Mouse (Mus musculus) heart, adult 2 months (tissue): ENCODE data around the gene Olfr519. TPM values are rescaled to one million over a fixed set of nuclear protein-coding genes. Genes with fewer than 3 reads are reported as not detected.

Experiments used
- DNase-seq, 2 experiments: peaks; one replicate each; pipeline ENCODE4 v3.0.0; 2021
- H3K27ac ChIP-seq: fragments of 200-600 bp; 2 replicates; pipeline ENCODE4 v1.8.1; 2022
- H3K27me3 ChIP-seq: fragments of 200-500 bp; 2 replicates; pipeline ENCODE4 v1.6.1; 2012; ENCODE audit warnings: mild to moderate bottlenecking, low read length, inconsistent platforms, mixed read lengths; ENCODE audit not compliant: control insufficient read depth, insufficient read depth
- H3K36me3 ChIP-seq: fragments of 200-500 bp; 2 replicates; pipeline ENCODE4 v1.6.1; 2012; ENCODE audit warnings: low read length, inconsistent platforms; ENCODE audit not compliant: control insufficient read depth, insufficient read depth
- H3K4me1 ChIP-seq: fragments of 200-500 bp; 2 replicates; pipeline ENCODE4 v1.6.1; 2011; ENCODE audit warnings: low read length; ENCODE audit not compliant: control insufficient read depth, insufficient read depth
- H3K4me3 ChIP-seq: fragments of 200-600 bp; 2 replicates; pipeline ENCODE4 v1.8.1; 2022
- H3K79me2 ChIP-seq: fragments of 200-500 bp; replicated peaks from 2 replicates; pipeline ENCODE4 v1.6.1; 2012; ENCODE audit warnings: mild to moderate bottlenecking, inconsistent platforms, low read length, moderate library complexity, mixed read lengths; ENCODE audit not compliant: control insufficient read depth, insufficient read depth
- H3K9ac ChIP-seq: fragments of 200-500 bp; 2 replicates; pipeline ENCODE4 v1.6.1; 2012; ENCODE audit warnings: low read depth, mild to moderate bottlenecking, control low read depth, inconsistent platforms, low read length, mixed read lengths
- CTCF ChIP-seq: fragments of 200-600 bp; IDR thresholded peaks from 2 replicates; pipeline ENCODE4 v1.8.1; 2022; ENCODE audit warnings: antibody characterized with exemption, mild to moderate bottlenecking, moderate library complexity
- EP300 ChIP-seq: fragments of 200-500 bp; IDR thresholded peaks from 2 replicates; pipeline ENCODE4 v1.6.1; 2011; ENCODE audit warnings: low read depth, low read length, control low read depth; ENCODE audit not compliant: insufficient read depth
- POLR2A ChIP-seq: fragments of 200-500 bp; IDR thresholded peaks from 2 replicates; pipeline ENCODE4 v1.6.1; 2011; ENCODE audit warnings: mild to moderate bottlenecking, low read depth, low read length, control low read depth; ENCODE audit not compliant: insufficient read depth
- WGBS: fragments of 180-500 bp; shearing (Covaris S2); methylation state at CpG from one replicate; pipeline ENCODE4 v1.1.7; 2018; 5-methylcytosine and 5-hydroxymethylcytosine counted together
- intact Hi-C: fragments of 180-260 bp; cut with DNase I; formaldehyde crosslinking; loops from one replicate; pipeline ENCODE4 v1.15.1; 2025
- polyA plus RNA-seq: library from polyadenylated mRNA; depleted of rRNA; stranded (reverse); fragments of >200 nt; gene quantifications from 2 replicates; pipeline ENCODE4 v1.2.3, GENCODE M21; 2012
- total RNA-seq, 2 experiments: library from RNA; stranded (reverse); gene quantifications; 2 replicates each; pipeline ENCODE4 v1.2.3; 2021

Olfr519 gene
- total and polyA plus RNA-seq, 3 experiments, result not detected

DNA sequence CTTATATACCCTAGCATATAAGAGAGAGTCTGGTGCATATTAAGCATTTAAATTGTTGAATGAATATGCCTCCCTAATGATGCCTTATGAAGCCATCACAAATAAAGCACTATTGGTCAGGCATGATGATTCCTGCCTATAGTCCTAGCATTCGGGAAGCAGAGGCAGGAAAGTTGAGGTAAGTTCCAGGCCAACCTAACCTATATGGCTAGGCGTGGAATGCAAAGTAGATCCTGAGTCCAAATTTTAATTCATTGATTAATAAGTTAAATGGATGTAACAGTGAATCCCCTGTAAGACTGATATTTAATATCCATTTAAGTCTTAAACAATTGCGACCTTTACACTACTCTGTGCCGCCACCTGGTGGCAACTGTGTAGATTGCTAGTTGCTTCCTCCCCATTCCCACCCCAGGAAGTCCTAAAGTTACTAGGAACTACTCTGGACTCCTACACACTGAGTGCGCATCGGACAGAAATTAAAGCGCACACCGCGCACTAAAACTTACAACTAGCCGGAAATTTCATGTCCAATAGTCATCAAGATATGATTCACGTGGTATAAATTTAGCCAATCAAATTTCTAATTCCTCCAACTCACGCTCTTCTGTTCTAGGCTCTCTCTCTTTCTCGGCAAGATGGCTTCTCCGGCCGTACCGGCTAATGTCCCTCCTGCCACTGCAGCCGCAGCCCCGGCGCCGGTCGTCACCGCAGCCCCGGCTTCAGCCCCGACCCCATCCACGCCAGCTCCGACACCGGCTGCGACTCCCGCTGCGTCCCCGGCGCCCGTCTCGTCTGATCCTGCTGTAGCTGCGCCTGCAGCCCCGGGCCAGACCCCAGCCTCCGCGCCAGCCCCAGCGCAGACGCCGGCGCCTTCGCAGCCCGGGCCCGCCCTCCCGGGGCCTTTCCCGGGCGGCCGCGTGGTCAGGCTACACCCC lies 39.8 kb upstream of the Olfr519 start, which contains the start of gene Eif3f:
Eif3f (plus strand) TSS at position 624 of the 938 bp plus-strand sequence.
- H3K27me3 ChIP-seq, result no peaks in the 10 kb centered on the region
- peaks cover 4% of the 10 kb centered on the region; the same call in 1 of the 2 replicates for H3K79me2 ChIP-seq
- H3K4me1 ChIP-seq, result peaks cover 12% of the 10 kb centered on the region
- TF ChIP-seq EP300, result peak; percentile 91
- peak; percentile 79 for TF ChIP-seq POLR2A
- peak; percentile 98; the same call in 1 of the 2 replicates for TF ChIP-seq CTCF
- H3K36me3 ChIP-seq, result peaks cover 2% of the 10 kb centered on the region
- intact Hi-C loops, result loop anchor here (2.0 kb wide), 1 partner anchor 83 kb away; the partner anchor contains the start of gene Olfr516
- peak within 1 kb of the TSS; percentile 71 for H3K27ac ChIP-seq
- WGBS, result 2% methylated on average over 50 of the region's 50 CpGs
- peak within 1 kb of the TSS; percentile 70 for H3K4me3 ChIP-seq
- peak; percentile 92 to 95 for DNase-seq
- H3K9ac ChIP-seq, result peak within 1 kb of the TSS; percentile 92

DNA sequence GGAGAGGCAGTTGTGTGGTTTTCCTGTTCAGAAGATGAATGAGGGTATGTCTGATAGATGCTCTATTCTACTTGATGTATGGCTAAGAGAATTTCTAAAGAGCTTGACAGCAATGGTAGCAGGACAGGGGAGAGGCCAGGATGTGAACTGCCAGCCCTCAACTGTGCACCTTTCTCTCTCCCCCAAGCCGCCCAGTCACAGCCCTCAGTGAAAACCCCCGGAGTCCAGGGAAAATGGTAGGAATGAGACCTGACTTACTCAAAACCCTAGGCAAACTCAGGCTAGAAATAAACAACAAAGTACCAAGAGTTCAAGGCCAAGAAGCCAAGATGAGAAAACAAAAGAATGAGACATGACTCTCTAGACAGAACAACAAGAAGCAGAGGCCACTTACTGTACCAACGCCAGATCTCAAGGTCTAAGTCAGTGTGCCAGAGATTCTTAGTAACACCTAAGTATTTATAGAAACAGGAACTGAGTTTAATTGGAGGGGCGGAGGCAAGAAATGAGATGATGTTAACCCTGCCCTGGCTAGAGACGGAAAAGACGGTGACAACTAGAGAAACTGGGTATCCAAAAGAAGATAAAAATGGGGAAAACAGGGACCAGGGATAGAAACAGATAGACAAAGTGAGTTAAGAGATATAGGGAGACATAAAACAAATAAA lies 35.6 kb upstream of the Olfr519 start, which contains the start of gene Nlrp10:
Nlrp10 (minus strand) TSS at position 453 of the 668 bp plus-strand sequence.
- DNase-seq, result peak in 1 of 2 experiments; percentile 13
- peak within 1 kb of the TSS; percentile 61 for H3K9ac ChIP-seq
- peaks cover 2% of the 10 kb centered on the region for H3K4me1 ChIP-seq
- TF ChIP-seq EP300 (no peak), CTCF (no peak), POLR2A (no peak)
- whole genome bisulfite sequencing, result 26% methylated on average over 6 of the region's 6 CpGs
- H3K4me3 ChIP-seq, result peak within 1 kb of the TSS; percentile 25; the same call in 1 of the 2 replicates
- no peaks in the 10 kb centered on the region for H3K36me3 ChIP-seq
- intact Hi-C loops, result loop anchor here (2.0 kb wide), 1 partner anchor 115 kb away; no protein-coding TSS in a partner anchor
- 0 out of 2 replicates have a peak, but pooled peaks cover 1% of the 10 kb centered on the region for H3K79me2 ChIP-seq
- H3K27me3 ChIP-seq, result no peaks in the 10 kb centered on the region
- peak within 1 kb of the TSS; percentile 73 for H3K27ac ChIP-seq

DNA sequence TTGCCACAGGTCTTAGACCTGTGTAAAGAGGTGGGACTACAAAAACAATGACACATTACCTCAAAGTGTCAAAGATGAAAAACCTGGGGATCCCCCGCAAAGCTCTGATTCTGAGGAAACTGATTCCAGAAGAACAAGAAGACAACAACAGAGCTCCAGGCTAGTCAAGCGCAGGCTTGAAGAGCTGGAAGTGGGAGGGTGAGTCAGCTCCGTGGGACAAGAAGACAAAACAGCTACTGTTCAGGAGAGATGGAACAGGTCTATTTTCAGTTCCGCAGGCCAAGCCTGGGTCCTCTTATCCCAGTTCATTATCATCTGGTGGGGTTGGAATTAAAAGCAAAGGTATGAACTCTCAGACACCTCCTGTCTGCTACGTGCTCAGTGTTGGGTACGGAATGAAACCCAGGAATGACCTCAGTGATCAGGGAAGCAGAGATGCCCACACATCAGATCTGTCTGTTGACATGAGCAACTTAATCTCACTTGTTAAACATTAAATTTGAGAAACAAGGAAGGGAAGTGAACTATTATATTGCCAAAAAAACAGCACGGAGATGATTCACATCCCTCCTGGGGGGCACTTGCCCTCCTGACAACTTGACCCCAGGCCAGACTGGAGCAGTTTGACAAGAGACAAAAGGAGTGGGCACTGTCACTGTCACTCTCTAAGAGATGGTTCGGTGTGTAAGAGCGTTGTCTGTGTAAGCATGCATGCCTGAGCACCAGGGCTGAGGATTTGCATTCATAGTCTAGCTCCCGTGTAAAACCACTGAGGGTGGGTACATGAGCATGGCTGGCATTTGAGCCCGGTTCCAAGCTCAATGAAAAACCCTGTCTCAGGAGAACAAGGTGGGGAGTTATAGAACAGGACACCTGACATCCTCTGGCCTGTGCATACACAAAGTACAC lies 34.3 kb upstream of the Olfr519 start:
- TF ChIP-seq CTCF, result no peak
- TF ChIP-seq EP300, result no peak
- TF ChIP-seq POLR2A, result no peak
- no peak for DNase-seq
- Histone ChIP-seq H3K27ac (no peak overlapping the region; the same call in 1 of the 2 replicates), H3K9ac (no peak overlapping the region), H3K4me1 (peaks cover 2% of the 10 kb centered on the region; the same call in 1 of the 2 replicates), H3K79me2 (no peaks in the 10 kb centered on the region), H3K27me3 (no peaks in the 10 kb centered on the region), H3K4me3 (no peak overlapping the region), H3K36me3 (no peaks in the 10 kb centered on the region)
- intact Hi-C loops, result no loop called here
- 57% methylated on average over 11 of the region's 11 CpGs for WGBS

DNA sequence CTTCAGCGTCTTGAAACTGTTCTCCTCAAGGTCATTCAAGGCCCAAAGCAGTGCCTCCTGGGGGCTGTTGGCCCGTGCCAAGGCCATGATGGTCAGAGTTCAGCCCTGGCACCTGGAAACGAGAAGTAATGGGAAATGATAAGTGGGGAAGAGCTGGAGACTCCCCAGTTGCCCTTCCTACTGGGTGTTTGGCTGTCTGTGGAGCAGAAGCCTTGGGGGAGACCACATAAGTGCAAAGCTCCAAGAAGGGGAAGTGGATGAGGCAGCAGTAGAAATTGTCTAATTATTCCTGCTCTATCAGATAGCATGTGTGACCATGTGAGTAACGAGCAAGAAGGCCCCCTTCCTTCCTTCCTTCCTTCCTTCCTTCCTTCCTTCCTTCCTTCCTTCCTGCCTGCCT lies 32.8 kb upstream of the Olfr519 start:
- TF ChIP-seq CTCF (no peak), EP300 (no peak), POLR2A (no peak)
- WGBS, result 47% methylated on average over 4 of the region's 4 CpGs
- Histone ChIP-seq H3K79me2 (no peaks in the 10 kb centered on the region), H3K36me3 (no peaks in the 10 kb centered on the region), H3K4me1 (peaks cover 2% of the 10 kb centered on the region; the same call in 1 of the 2 replicates), H3K4me3 (no peak overlapping the region), H3K27ac (no peak overlapping the region), H3K9ac (no peak overlapping the region), H3K27me3 (no peaks in the 10 kb centered on the region)
- no peak for DNase-seq
- intact Hi-C loops, result no loop called here

DNA sequence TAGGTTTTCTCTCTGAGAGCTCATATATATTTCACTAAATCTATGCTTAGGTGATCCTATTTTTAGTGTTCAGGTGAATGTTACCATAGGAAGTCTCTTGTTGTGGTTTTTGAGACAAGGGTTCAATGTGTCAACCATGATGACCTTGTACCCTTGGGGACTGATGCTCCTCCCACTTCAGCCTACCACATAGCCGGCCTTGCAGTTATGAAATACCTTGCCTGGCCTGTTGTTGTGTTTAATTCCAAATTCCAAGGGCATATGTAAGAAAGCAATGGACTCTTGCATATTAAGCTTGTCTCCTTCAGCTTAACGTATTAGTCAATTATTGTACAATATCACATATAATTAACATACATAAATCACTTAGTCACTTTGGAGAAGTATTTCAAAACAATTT lies 9.7 kb upstream of the Olfr519 start:
- H3K79me2 ChIP-seq, result no peaks in the 10 kb centered on the region
- no peak for TF ChIP-seq EP300
- no peak for TF ChIP-seq POLR2A
- no peak for TF ChIP-seq CTCF
- intact Hi-C loops, result no loop called here
- no peak overlapping the region for H3K4me3 ChIP-seq
- no peaks in the 10 kb centered on the region for H3K4me1 ChIP-seq
- WGBS, result 74% methylated on average over 2 of the region's 2 CpGs
- DNase-seq, result no peak
- no peaks in the 10 kb centered on the region for H3K36me3 ChIP-seq
- no peak overlapping the region for H3K9ac ChIP-seq
- no peaks in the 10 kb centered on the region for H3K27me3 ChIP-seq
- no peak overlapping the region for H3K27ac ChIP-seq
